Mouse (Mus musculus): ENCODE results near the gene Gpr89. TPM values are rescaled to one million over a fixed set of nuclear protein-coding genes. Genes with fewer than 3 reads are reported as not detected.
A peak's percentile ranks its signal among the peaks of the same experiment; 100 is the strongest.

Gpr89 gene
- polyA plus RNA-seq, 1 experiment from 2014 or later, result 36.0 TPM

- Histone ChIP-seq H3K36me3 (ENCODE audit: control insufficient read depth, insufficient read depth, low read length) (no peaks in the 10 kb centered on the region), H3K27me3 (ENCODE audit: control insufficient read depth, insufficient read depth, low read length) (no peaks in the 10 kb centered on the region), H3K4me1 (replicated peaks; ENCODE audit: control insufficient read depth, insufficient read depth, low read length) (no peaks in the 10 kb centered on the region), H3K9me3 (ENCODE audit: control insufficient read depth, low read length) (no peaks in the 10 kb centered on the region), H3K4me2 (ENCODE audit: low read depth, low read length, severe bottlenecking) (no peak overlapping the region), H3K27ac (ENCODE audit: low read depth, low read length) (no peak overlapping the region), H3K4me3 (ENCODE audit: low read depth, low read length) (no peak overlapping the region), H3K9ac (ENCODE audit: low read length) (no peak overlapping the region)
- WGBS, result 96% methylated on average over 5 of the region's 5 CpGs
- no peak for DNase-seq (ENCODE audit: low spot score)
- ATAC-seq (replicated peaks; ENCODE audit: low FRiP score), result no peak
These were observed 44.6 kb downstream of the Gpr89 start for GRCm38 (mm10) chr3:96860498-96860897.

DNA sequence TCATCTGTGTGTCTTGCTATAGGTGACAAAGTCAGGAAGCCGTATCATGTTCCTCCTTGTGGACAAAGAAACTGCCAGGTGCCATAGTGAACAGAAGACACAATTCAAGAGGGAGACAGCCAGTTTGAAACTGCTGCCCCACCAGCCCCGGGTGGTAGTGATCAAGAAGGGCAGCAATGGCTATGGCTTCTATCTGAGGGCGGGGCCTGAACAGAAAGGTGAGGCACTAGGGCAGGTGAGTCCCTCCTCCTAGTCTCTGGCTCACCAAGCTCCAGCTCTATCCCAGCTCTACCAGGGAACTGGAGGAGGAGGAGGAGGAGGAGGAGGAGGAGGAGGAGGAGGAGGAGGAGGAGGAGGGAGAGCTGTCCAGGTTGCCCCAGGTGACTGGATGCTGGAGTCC is 49.3 kb downstream of the Gpr89 start:
- ATAC-seq (replicated peaks; ENCODE audit: low FRiP score) (no peak), DNase-seq (ENCODE audit: low spot score) (no peak)
- Histone ChIP-seq H3K36me3 (ENCODE audit: control insufficient read depth, insufficient read depth, low read length) (no peaks in the 10 kb centered on the region), H3K27me3 (ENCODE audit: control insufficient read depth, insufficient read depth, low read length) (no peaks in the 10 kb centered on the region), H3K4me3 (ENCODE audit: low read depth, low read length) (no peak overlapping the region), H3K9ac (ENCODE audit: low read length) (no peak overlapping the region), H3K9me3 (ENCODE audit: control insufficient read depth, low read length) (no peaks in the 10 kb centered on the region), H3K4me1 (replicated peaks; ENCODE audit: control insufficient read depth, insufficient read depth, low read length) (no peaks in the 10 kb centered on the region), H3K27ac (ENCODE audit: low read depth, low read length) (no peak overlapping the region), H3K4me2 (ENCODE audit: low read depth, low read length, severe bottlenecking) (no peak overlapping the region)
- WGBS, result 81% methylated on average over 3 of the region's 3 CpGs

GRCm38 (mm10) chr3:96854376-96854775 is 50.8 kb downstream of the Gpr89 start:
- no peak overlapping the region for H3K4me2 ChIP-seq (ENCODE audit: low read depth, low read length, severe bottlenecking)
- DNase-seq (ENCODE audit: low spot score), result no peak
- no peaks in the 10 kb centered on the region for H3K9me3 ChIP-seq (ENCODE audit: control insufficient read depth, low read length)
- no peak for ATAC-seq (replicated peaks; ENCODE audit: low FRiP score)
- no peak overlapping the region for H3K9ac ChIP-seq (ENCODE audit: low read length)
- 88% methylated on average over 4 of the region's 4 CpGs for WGBS
- H3K36me3 ChIP-seq (ENCODE audit: control insufficient read depth, insufficient read depth, low read length), result no peaks in the 10 kb centered on the region
- H3K4me3 ChIP-seq (ENCODE audit: low read depth, low read length), result no peak overlapping the region
- no peaks in the 10 kb centered on the region for H3K27me3 ChIP-seq (ENCODE audit: control insufficient read depth, insufficient read depth, low read length)
- no peaks in the 10 kb centered on the region for H3K4me1 ChIP-seq (replicated peaks; ENCODE audit: control insufficient read depth, insufficient read depth, low read length)
- H3K27ac ChIP-seq (ENCODE audit: low read depth, low read length), result no peak overlapping the region

- Histone ChIP-seq H3K9me3 (ENCODE audit: control insufficient read depth, low read length) (no peaks in the 10 kb centered on the region), H3K27me3 (ENCODE audit: control insufficient read depth, insufficient read depth, low read length) (no peaks in the 10 kb centered on the region), H3K27ac (ENCODE audit: low read depth, low read length) (no peak overlapping the region), H3K4me2 (ENCODE audit: low read depth, low read length, severe bottlenecking) (no peak overlapping the region), H3K4me3 (ENCODE audit: low read depth, low read length) (no peak overlapping the region), H3K4me1 (replicated peaks; ENCODE audit: control insufficient read depth, insufficient read depth, low read length) (no peaks in the 10 kb centered on the region), H3K9ac (ENCODE audit: low read length) (no peak overlapping the region), H3K36me3 (ENCODE audit: control insufficient read depth, insufficient read depth, low read length) (no peaks in the 10 kb centered on the region)
- WGBS, result 81% methylated on average over 6 of the region's 6 CpGs
- DNase-seq (ENCODE audit: low spot score) (no peak), ATAC-seq (replicated peaks; ENCODE audit: low FRiP score) (no peak)
These were observed 52.6 kb downstream of the Gpr89 start for GRCm38 (mm10) chr3:96852561-96852960.

- no peaks in the 10 kb centered on the region for H3K27me3 ChIP-seq (ENCODE audit: control insufficient read depth, insufficient read depth, low read length)
- ATAC-seq (replicated peaks; ENCODE audit: low FRiP score) (no peak), DNase-seq (ENCODE audit: low spot score) (peak; percentile 36)
- H3K4me3 ChIP-seq (ENCODE audit: low read depth, low read length), result no peak overlapping the region
- no peak overlapping the region for H3K9ac ChIP-seq (ENCODE audit: low read length)
- no peak overlapping the region for H3K4me2 ChIP-seq (ENCODE audit: low read depth, low read length, severe bottlenecking)
- no peak overlapping the region for H3K27ac ChIP-seq (ENCODE audit: low read depth, low read length)
- no peaks in the 10 kb centered on the region for H3K9me3 ChIP-seq (ENCODE audit: control insufficient read depth, low read length)
- no peaks in the 10 kb centered on the region for H3K4me1 ChIP-seq (replicated peaks; ENCODE audit: control insufficient read depth, insufficient read depth, low read length)
- WGBS, result 95% methylated on average over 2 of the region's 2 CpGs
- no peaks in the 10 kb centered on the region for H3K36me3 ChIP-seq (ENCODE audit: control insufficient read depth, insufficient read depth, low read length)
These were observed 55.9 kb downstream of the Gpr89 start for GRCm38 (mm10) chr3:96849168-96849727.

DNA sequence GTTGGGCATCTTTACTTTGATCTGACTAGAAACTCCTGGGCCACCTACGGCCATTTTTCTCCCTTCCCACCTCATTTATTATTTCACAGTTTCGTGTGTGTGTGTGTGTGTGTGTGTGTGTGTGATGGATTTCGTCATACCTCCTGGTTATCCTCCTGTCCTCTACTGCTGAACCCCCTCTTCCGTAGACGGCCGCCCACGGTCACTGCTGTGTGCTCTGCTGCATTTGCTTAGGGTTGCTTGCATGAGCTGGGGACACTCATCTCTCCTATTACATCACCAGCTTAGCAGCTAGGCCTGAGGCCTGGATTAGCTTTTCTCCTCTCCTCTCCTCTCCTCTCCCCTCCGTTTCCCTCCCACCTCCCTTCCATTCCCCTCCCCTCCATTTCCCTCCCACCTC is 56.7 kb downstream of the Gpr89 start:
- H3K27ac ChIP-seq (ENCODE audit: low read depth, low read length), result no peak overlapping the region
- H3K9ac ChIP-seq (ENCODE audit: low read length), result no peak overlapping the region
- no peak overlapping the region for H3K4me2 ChIP-seq (ENCODE audit: low read depth, low read length, severe bottlenecking)
- DNase-seq (ENCODE audit: low spot score), result peak; percentile 22
- WGBS, result 89% methylated on average over 7 of the region's 8 CpGs
- ATAC-seq (replicated peaks; ENCODE audit: low FRiP score), result no peak
- no peaks in the 10 kb centered on the region for H3K27me3 ChIP-seq (ENCODE audit: control insufficient read depth, insufficient read depth, low read length)
- H3K4me1 ChIP-seq (replicated peaks; ENCODE audit: control insufficient read depth, insufficient read depth, low read length), result no peaks in the 10 kb centered on the region
- no peak overlapping the region for H3K4me3 ChIP-seq (ENCODE audit: low read depth, low read length)
- H3K9me3 ChIP-seq (ENCODE audit: control insufficient read depth, low read length), result no peaks in the 10 kb centered on the region
- no peaks in the 10 kb centered on the region for H3K36me3 ChIP-seq (ENCODE audit: control insufficient read depth, insufficient read depth, low read length)

- no peak for DNase-seq (ENCODE audit: low spot score)
- no peak overlapping the region for H3K9ac ChIP-seq (ENCODE audit: low read length)
- no peak overlapping the region for H3K4me3 ChIP-seq (ENCODE audit: low read depth, low read length)
- no peaks in the 10 kb centered on the region for H3K36me3 ChIP-seq (ENCODE audit: control insufficient read depth, insufficient read depth, low read length)
- H3K27me3 ChIP-seq (ENCODE audit: control insufficient read depth, insufficient read depth, low read length), result no peaks in the 10 kb centered on the region
- H3K27ac ChIP-seq (ENCODE audit: low read depth, low read length), result no peak overlapping the region
- H3K4me2 ChIP-seq (ENCODE audit: low read depth, low read length, severe bottlenecking), result no peak overlapping the region
- no peak for ATAC-seq (replicated peaks; ENCODE audit: low FRiP score)
- WGBS, result 50% methylated on average over 6 of the region's 6 CpGs
- no peaks in the 10 kb centered on the region for H3K9me3 ChIP-seq (ENCODE audit: control insufficient read depth, low read length)
- H3K4me1 ChIP-seq (replicated peaks; ENCODE audit: control insufficient read depth, insufficient read depth, low read length), result no peaks in the 10 kb centered on the region
These were observed 57.5 kb downstream of the Gpr89 start for GRCm38 (mm10) chr3:96847661-96848060.

GRCm38 (mm10) chr3:96846985-96847384 is 58.2 kb downstream of the Gpr89 start:
- no peak for ATAC-seq (replicated peaks; ENCODE audit: low FRiP score)
- WGBS, result 89% methylated on average over 12 of the region's 12 CpGs

GRCm38 (mm10) chr3:96845806-96846205 is 59.3 kb downstream of the Gpr89 start:
- no peaks in the 10 kb centered on the region for H3K27me3 ChIP-seq (ENCODE audit: control insufficient read depth, insufficient read depth, low read length)
- ATAC-seq (replicated peaks; ENCODE audit: low FRiP score) (no peak), DNase-seq (ENCODE audit: low spot score) (no peak)
- no peaks in the 10 kb centered on the region for H3K4me1 ChIP-seq (replicated peaks; ENCODE audit: control insufficient read depth, insufficient read depth, low read length)
- WGBS, result 94% methylated on average over 9 of the region's 9 CpGs
- H3K4me2 ChIP-seq (ENCODE audit: low read depth, low read length, severe bottlenecking), result no peak overlapping the region
- H3K4me3 ChIP-seq (ENCODE audit: low read depth, low read length), result no peak overlapping the region
- no peak overlapping the region for H3K27ac ChIP-seq (ENCODE audit: low read depth, low read length)
- no peaks in the 10 kb centered on the region for H3K36me3 ChIP-seq (ENCODE audit: control insufficient read depth, insufficient read depth, low read length)
- no peaks in the 10 kb centered on the region for H3K9me3 ChIP-seq (ENCODE audit: control insufficient read depth, low read length)
- no peak overlapping the region for H3K9ac ChIP-seq (ENCODE audit: low read length)

More at GRCm38 (mm10) chr3:96846985-96847384, 58.2 kb downstream of the Gpr89 start:
- Histone ChIP-seq H3K27ac (ENCODE audit: low read depth, low read length) (no peak overlapping the region), H3K4me1 (replicated peaks; ENCODE audit: control insufficient read depth, insufficient read depth, low read length) (no peaks in the 10 kb centered on the region), H3K9ac (ENCODE audit: low read length) (no peak overlapping the region), H3K9me3 (ENCODE audit: control insufficient read depth, low read length) (no peaks in the 10 kb centered on the region), H3K36me3 (ENCODE audit: control insufficient read depth, insufficient read depth, low read length) (no peaks in the 10 kb centered on the region), H3K27me3 (ENCODE audit: control insufficient read depth, insufficient read depth, low read length) (no peaks in the 10 kb centered on the region), H3K4me3 (ENCODE audit: low read depth, low read length) (no peak overlapping the region), H3K4me2 (ENCODE audit: low read depth, low read length, severe bottlenecking) (no peak overlapping the region)
- peak; percentile 31 for DNase-seq (ENCODE audit: low spot score)
